Mouse (Mus musculus): ENCODE measurements around the gene Mrpl37. TPM values are rescaled to one million over a fixed set of nuclear protein-coding genes. Genes with fewer than 3 reads are reported as not detected.

The Mrpl37 gene
- polyA plus RNA-seq, 1 experiment from 2014 or later = 38.6 TPM

DNA sequence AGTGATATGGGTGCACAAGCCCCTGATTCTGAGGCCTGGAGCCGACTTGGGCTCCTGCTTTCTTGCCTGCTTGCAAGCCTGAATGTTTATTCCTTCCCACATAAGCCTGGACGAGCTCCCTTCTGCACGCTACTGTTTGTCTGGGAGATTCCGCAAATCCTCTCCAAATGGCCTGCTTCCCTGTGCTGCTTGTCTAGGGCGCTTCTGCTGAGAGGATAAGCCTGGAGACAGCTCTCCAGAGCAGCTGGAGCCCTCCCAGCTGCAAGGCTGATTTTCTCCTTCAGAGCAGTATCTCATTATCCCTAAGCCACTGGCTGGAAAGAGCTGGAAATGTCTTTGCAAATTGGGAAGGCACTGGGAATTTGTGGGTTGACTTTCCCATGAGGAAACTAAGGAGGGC, 8.8 kb upstream of the Mrpl37 start:
- H3K9me3 ChIP-seq (ENCODE audit: low read length) = no peaks in the 10 kb centered on the region
- DNase-seq (no peak), ATAC-seq (no peak)
- H3K27me3 ChIP-seq (ENCODE audit: insufficient read depth, low read length) = no peaks in the 10 kb centered on the region
- no peaks in the 10 kb centered on the region for H3K4me1 ChIP-seq (ENCODE audit: insufficient read depth)
- H3K4me3 ChIP-seq (ENCODE audit: low read depth, low read length) = no peak overlapping the region
- TF ChIP-seq EP300 (IDR thresholded peaks at IDR 0.05; ENCODE audit: low read depth) = no peak
- TF ChIP-seq CTCF (IDR thresholded peaks at IDR 0.05; ENCODE audit: low read depth) = no peak
- no peak overlapping the region for H3K4me2 ChIP-seq (ENCODE audit: low read depth, low read length)
- no peaks in the 10 kb centered on the region for H3K36me3 ChIP-seq (replicated peaks; ENCODE audit: insufficient read depth, low read length)
- H3K27ac ChIP-seq (ENCODE audit: low read depth) = no peak overlapping the region
- 77% methylated on average over 5 of the region's 5 CpGs for WGBS (ENCODE audit: insufficient replicate concordance)
- H3K9ac ChIP-seq (replicated peaks) = no peak overlapping the region

DNA sequence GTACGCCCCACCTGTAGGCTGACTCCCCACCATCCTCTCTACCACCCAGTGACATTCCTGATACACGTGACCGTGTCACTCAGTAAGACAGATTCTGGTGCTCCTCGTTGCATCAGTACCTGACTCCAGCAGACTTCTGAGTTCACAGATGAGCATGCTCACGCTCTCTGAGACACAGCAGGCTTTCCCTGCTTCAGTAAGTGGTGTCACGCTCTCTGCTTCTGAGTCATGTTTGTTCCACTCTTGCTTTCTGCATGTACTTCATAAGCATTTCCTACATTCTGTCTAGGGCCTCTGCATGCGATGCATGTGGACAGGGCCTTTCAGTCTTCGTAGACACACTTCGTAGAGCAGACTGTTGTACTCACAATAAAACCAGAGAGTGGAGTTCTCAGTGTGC, 5.7 kb upstream of the Mrpl37 start:
- H3K9ac ChIP-seq (replicated peaks) = no peak overlapping the region
- peaks cover 4% of the 10 kb centered on the region for H3K4me1 ChIP-seq (ENCODE audit: insufficient read depth)
- DNase-seq (no peak), ATAC-seq (no peak)
- H3K9me3 ChIP-seq (ENCODE audit: low read length) = no peaks in the 10 kb centered on the region
- H3K4me3 ChIP-seq (ENCODE audit: low read depth, low read length) = no peak overlapping the region
- TF ChIP-seq CTCF (IDR thresholded peaks at IDR 0.05; ENCODE audit: low read depth) (no peak), EP300 (IDR thresholded peaks at IDR 0.05; ENCODE audit: low read depth) (no peak)
- H3K27ac ChIP-seq (ENCODE audit: low read depth) = no peak overlapping the region
- no peaks in the 10 kb centered on the region for H3K36me3 ChIP-seq (replicated peaks; ENCODE audit: insufficient read depth, low read length)
- H3K4me2 ChIP-seq (ENCODE audit: low read depth, low read length) = no peak overlapping the region
- H3K27me3 ChIP-seq (ENCODE audit: insufficient read depth, low read length) = no peaks in the 10 kb centered on the region
- 82% methylated on average over 9 of the region's 9 CpGs for WGBS (ENCODE audit: insufficient replicate concordance)

DNA sequence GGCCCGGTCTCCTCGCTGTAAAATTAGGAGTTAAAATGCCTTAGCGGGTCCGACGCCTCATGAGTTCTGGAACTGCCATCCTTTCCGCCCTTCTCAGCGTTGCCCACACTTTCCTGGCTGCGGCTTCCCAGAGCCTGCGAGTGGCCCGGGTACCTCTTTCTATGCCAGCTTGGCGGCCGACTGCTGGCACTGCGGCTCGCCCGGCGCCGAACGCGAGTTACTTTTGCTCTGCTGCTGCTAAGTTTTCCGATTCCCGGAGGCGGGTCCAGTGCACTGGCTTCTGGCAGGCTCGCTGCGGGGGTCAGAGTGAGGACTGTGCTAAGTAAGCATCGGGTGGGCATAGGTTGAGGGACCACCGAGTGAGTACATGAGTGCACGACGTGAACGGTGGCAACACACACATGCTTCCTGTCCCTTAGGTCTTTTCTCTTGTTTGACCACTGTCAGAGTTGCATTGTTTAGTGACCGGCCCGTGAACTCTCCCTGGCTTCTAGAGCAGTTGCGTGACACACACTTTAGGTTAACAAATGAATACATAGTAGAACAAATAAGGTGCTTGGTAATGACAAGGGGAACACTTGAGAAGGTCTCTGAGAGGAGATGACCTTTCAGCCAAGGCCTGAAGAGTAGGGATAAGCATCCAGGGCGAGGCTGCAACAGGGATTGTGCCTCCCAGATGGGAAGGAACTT, 628 bp upstream of the Mrpl37 start:
- ATAC-seq = peak; percentile 33
- Histone ChIP-seq H3K4me3 (ENCODE audit: low read depth, low read length) (peak overlapping the region; percentile 87), H3K9ac (replicated peaks) (peak overlapping the region; percentile 76), H3K4me2 (ENCODE audit: low read depth, low read length) (peak overlapping the region; percentile 100), H3K27me3 (ENCODE audit: insufficient read depth, low read length) (no peaks in the 10 kb centered on the region), H3K9me3 (ENCODE audit: low read length) (no peaks in the 10 kb centered on the region), H3K4me1 (ENCODE audit: insufficient read depth) (peaks cover 18% of the 10 kb centered on the region), H3K27ac (ENCODE audit: low read depth) (peak overlapping the region; percentile 64), H3K36me3 (replicated peaks; ENCODE audit: insufficient read depth, low read length) (peaks cover 11% of the 10 kb centered on the region)
- no peak for TF ChIP-seq EP300 (IDR thresholded peaks at IDR 0.05; ENCODE audit: low read depth)
- WGBS (ENCODE audit: insufficient replicate concordance) = 4% methylated on average over 33 of the region's 33 CpGs
- DNase-seq = peak; percentile 52

DNA sequence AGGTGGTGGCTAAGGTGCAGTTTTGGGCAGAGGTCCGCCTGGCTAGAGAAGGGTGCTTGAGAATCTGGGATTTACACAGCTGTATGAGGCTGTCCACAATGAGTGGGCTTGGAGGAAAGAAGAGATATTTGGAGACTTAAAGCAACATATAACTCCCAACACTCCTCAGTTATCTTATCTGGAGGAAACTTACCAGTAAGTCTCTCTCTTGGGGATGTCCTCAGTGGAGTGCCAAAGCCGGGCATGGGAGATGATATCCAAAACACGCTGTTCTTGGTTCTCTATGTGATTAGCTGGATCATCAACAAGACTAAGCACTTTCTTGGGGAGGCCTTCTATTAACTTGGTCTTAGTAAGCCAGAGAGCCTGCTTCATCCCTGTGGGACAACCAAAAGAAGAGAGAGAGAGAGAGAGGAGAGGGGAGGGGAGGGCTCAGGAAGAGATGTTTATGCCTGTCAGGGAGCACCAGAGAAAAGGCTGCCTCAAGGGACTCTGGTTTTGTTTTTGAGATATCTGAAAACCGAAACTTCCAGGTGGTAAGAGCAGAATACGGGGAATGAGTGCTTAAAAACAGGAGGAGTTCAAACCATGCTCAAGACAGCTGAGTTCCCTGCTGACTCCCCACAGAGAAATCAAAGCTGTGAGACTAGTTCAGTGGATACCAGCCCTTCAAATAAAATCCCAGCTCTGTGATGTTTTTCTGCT, 2.1 kb downstream of the Mrpl37 start:
- ATAC-seq (no peak), DNase-seq (no peak)
- Histone ChIP-seq H3K4me3 (ENCODE audit: low read depth, low read length) (no peak overlapping the region), H3K36me3 (replicated peaks; ENCODE audit: insufficient read depth, low read length) (peaks cover 36% of the 10 kb centered on the region), H3K4me1 (ENCODE audit: insufficient read depth) (peaks cover 18% of the 10 kb centered on the region), H3K9me3 (ENCODE audit: low read length) (no peaks in the 10 kb centered on the region), H3K9ac (replicated peaks) (no peak overlapping the region), H3K4me2 (ENCODE audit: low read depth, low read length) (no peak overlapping the region), H3K27ac (ENCODE audit: low read depth) (no peak overlapping the region), H3K27me3 (ENCODE audit: insufficient read depth, low read length) (no peaks in the 10 kb centered on the region)
- TF ChIP-seq CTCF (IDR thresholded peaks at IDR 0.05; ENCODE audit: low read depth) (no peak), EP300 (IDR thresholded peaks at IDR 0.05; ENCODE audit: low read depth) (no peak)
- 71% methylated on average over 5 of the region's 5 CpGs for WGBS (ENCODE audit: insufficient replicate concordance)

DNA sequence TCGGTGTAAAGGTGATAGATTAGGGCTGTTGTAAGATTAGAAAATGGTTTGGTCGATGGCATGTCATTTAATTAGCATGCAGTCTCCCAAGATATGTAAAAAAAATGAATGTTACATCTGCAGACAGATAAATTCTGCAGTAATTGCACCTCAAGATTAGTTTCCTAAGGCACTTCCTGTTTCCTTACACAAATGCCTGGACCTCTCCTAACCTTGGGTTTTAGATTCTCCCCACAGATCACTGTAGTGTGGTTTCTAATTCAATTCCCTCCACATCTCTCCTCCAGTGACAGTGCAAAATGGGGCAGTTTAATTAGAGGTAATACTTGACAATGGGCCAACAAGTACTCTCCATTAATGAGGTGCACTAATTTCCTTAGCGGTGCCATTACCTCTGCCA, 3.5 kb downstream of the Mrpl37 start:
- WGBS (ENCODE audit: insufficient replicate concordance) = 67% methylated on average over 3 of the region's 3 CpGs

DNA sequence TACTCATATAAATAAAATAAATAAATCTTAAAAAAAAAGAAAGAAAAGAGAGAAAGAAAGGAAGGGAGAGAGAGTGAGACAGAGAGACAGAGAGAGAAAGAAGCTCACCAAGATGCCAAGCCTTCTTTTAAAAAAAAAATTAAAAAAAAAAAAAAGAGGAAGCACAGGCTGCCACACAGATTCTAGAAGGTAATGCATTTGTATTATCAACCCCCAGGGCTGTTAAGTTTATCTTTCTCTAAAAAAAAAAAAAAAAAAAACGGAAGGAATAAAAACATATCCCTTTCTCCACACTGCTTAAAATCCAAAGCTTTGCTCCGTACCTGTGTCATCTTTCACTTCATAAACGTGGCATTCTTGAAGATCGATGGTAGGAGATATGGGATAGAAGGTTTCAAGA, 5.1 kb downstream of the Mrpl37 start:
- no peak for TF ChIP-seq EP300 (IDR thresholded peaks at IDR 0.05; ENCODE audit: low read depth)
- TF ChIP-seq CTCF (IDR thresholded peaks at IDR 0.05; ENCODE audit: low read depth) = no peak
- Histone ChIP-seq H3K4me1 (ENCODE audit: insufficient read depth) (peaks cover 10% of the 10 kb centered on the region), H3K9ac (replicated peaks) (no peak overlapping the region), H3K27me3 (ENCODE audit: insufficient read depth, low read length) (no peaks in the 10 kb centered on the region), H3K36me3 (replicated peaks; ENCODE audit: insufficient read depth, low read length) (peaks cover 53% of the 10 kb centered on the region), H3K27ac (ENCODE audit: low read depth) (no peak overlapping the region), H3K9me3 (ENCODE audit: low read length) (no peaks in the 10 kb centered on the region), H3K4me3 (ENCODE audit: low read depth, low read length) (no peak overlapping the region), H3K4me2 (ENCODE audit: low read depth, low read length) (no peak overlapping the region)
- WGBS (ENCODE audit: insufficient replicate concordance) = 75% methylated on average over 4 of the region's 4 CpGs
- ATAC-seq = no peak
- DNase-seq = no peak

More for the DNA sequence above, 3.5 kb downstream of the Mrpl37 start:
- H3K27me3 ChIP-seq (ENCODE audit: insufficient read depth, low read length) = no peaks in the 10 kb centered on the region
- no peak overlapping the region for H3K4me3 ChIP-seq (ENCODE audit: low read depth, low read length)
- no peak overlapping the region for H3K4me2 ChIP-seq (ENCODE audit: low read depth, low read length)
- DNase-seq = no peak
- H3K9ac ChIP-seq (replicated peaks) = no peak overlapping the region
- no peaks in the 10 kb centered on the region for H3K9me3 ChIP-seq (ENCODE audit: low read length)
- no peak for ATAC-seq
- H3K27ac ChIP-seq (ENCODE audit: low read depth) = no peak overlapping the region
- no peak for TF ChIP-seq CTCF (IDR thresholded peaks at IDR 0.05; ENCODE audit: low read depth)
- TF ChIP-seq EP300 (IDR thresholded peaks at IDR 0.05; ENCODE audit: low read depth) = no peak
- H3K4me1 ChIP-seq (ENCODE audit: insufficient read depth) = peaks cover 18% of the 10 kb centered on the region
- H3K36me3 ChIP-seq (replicated peaks; ENCODE audit: insufficient read depth, low read length) = peaks cover 44% of the 10 kb centered on the region
